Mouse (Mus musculus) embryonic facial prominence, embryonic 12.5 days (tissue): ENCODE measurements around the gene Aida. TPM values are rescaled to one million over a fixed set of nuclear protein-coding genes. Genes with fewer than 3 reads are reported as not detected.

Source experiments
- ATAC-seq: fragments of 200-750 bp; cut with Nextera tagmentation; 2 replicates; pipeline ENCODE4 v1.8.0; 2017; ENCODE audit not compliant: insufficient number of reproducible peaks, insufficient read depth, low FRiP score, low TSS enrichment
- H3K27ac ChIP-seq: fragments of 300-500 bp; sonication (generic); 2 replicates; pipeline ENCODE4 v1.5.1; 2016; ENCODE audit warnings: mild to moderate bottlenecking
- H3K27me3 ChIP-seq: fragments of 300-500 bp; sonication (generic); 2 replicates; pipeline ENCODE4 v1.6.1; 2016; ENCODE audit warnings: mild to moderate bottlenecking, moderate library complexity
- H3K36me3 ChIP-seq: fragments of 300-500 bp; sonication (generic); 2 replicates; pipeline ENCODE4 v1.6.1; 2016; ENCODE audit warnings: mild to moderate bottlenecking
- H3K4me1 ChIP-seq: fragments of 300-500 bp; sonication (generic); 2 replicates; pipeline ENCODE4 v1.6.1; 2016
- H3K4me2 ChIP-seq: fragments of 300-500 bp; sonication (generic); replicated peaks from 2 replicates; pipeline ENCODE4 v1.6.1; 2016; ENCODE audit warnings: mild to moderate bottlenecking, moderate library complexity
- H3K4me3 ChIP-seq: fragments of 300-500 bp; sonication (generic); 2 replicates; pipeline ENCODE4 v1.5.1; 2016; ENCODE audit warnings: mild to moderate bottlenecking
- H3K9ac ChIP-seq: fragments of 300-500 bp; sonication (generic); 2 replicates; pipeline ENCODE4 v1.6.1; 2016; ENCODE audit warnings: mild to moderate bottlenecking, moderate library complexity
- H3K9me3 ChIP-seq: fragments of 300-500 bp; sonication (generic); 2 replicates; pipeline ENCODE4 v1.6.1; 2016; ENCODE audit warnings: mild to moderate bottlenecking, moderate library complexity
- WGBS: fragments of 180-500 bp; shearing (Covaris S2); methylation state at CpG from one replicate; pipeline ENCODE4 v1.1.7; 2016; 5-methylcytosine and 5-hydroxymethylcytosine counted together
- polyA plus RNA-seq: library from polyadenylated mRNA; unstranded; fragments of >200 nt; fragmentation: Nextera tagmentation; extraction: Ambion mirVana; gene quantifications from 2 replicates; pipeline ENCODE4 v1.2.1, GENCODE M21; 2016

Gene Aida
- polyA plus RNA-seq = 71.1 and 71.6 TPM in 2 replicates

- Histone ChIP-seq H3K9ac (peak within 1 kb of the TSS; percentile 50), H3K4me3 (peak within 1 kb of the TSS; percentile 49), H3K27ac (peak within 1 kb of the TSS; percentile 47), H3K4me1 (no peaks in the 10 kb centered on the region), H3K9me3 (no peaks in the 10 kb centered on the region), H3K4me2 (peak within 1 kb of the TSS; percentile 51), H3K36me3 (no peaks in the 10 kb centered on the region), H3K27me3 (no peaks in the 10 kb centered on the region)
- no peak for ATAC-seq
- WGBS = under 1% methylated on average over 26 of the region's 26 CpGs
These were observed at the start of gene Aida for GRCm38 (mm10) chr1:183296465-183296864. Gene Aida (plus strand): TSS chr1:183296590.

- Histone ChIP-seq H3K27ac (no peak overlapping the region), H3K4me2 (no peak overlapping the region), H3K9me3 (0 out of 2 replicates have a peak, but pooled peaks cover 5% of the 10 kb centered on the region), H3K9ac (no peak overlapping the region), H3K4me3 (no peak overlapping the region), H3K4me1 (peaks cover 7% of the 10 kb centered on the region; the same call in 1 of the 2 replicates), H3K27me3 (no peaks in the 10 kb centered on the region), H3K36me3 (no peaks in the 10 kb centered on the region)
- no peak for ATAC-seq
- WGBS = 26% methylated on average over 1 of the region's 1 CpGs
These were observed 48.2 kb upstream of the Aida start for GRCm38 (mm10) chr1:183248144-183248543.

DNA sequence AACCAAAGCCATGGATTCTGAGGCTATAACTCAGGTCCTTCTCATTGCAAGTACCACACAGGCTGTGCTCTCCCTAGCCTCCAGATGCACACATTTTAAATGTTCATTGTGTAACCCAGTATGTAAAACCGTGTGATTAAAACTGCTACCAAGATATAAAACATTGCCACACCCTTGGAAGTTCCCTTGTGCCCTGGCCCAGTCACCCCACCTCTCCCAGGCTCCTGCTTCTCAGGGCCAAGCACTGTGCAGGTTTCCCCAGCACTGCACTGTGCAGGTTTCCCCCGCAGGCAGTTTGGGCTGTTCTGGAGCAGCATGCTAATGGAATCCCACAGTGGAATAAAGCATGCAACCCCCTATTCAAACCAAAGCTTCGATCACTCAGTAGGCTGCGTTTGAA is 45.8 kb upstream of the Aida start:
- Histone ChIP-seq H3K4me3 (no peak overlapping the region), H3K36me3 (no peaks in the 10 kb centered on the region), H3K9me3 (no peaks in the 10 kb centered on the region), H3K4me2 (no peak overlapping the region), H3K27ac (no peak overlapping the region), H3K9ac (no peak overlapping the region), H3K27me3 (no peaks in the 10 kb centered on the region), H3K4me1 (peaks cover 7% of the 10 kb centered on the region; the same call in 1 of the 2 replicates)
- 65% methylated on average over 4 of the region's 4 CpGs for WGBS
- no peak for ATAC-seq

GRCm38 (mm10) chr1:183251818-183252217 is 44.6 kb upstream of the Aida start:
- ATAC-seq = no peak
- H3K36me3 ChIP-seq = no peaks in the 10 kb centered on the region
- WGBS = 72% methylated on average over 2 of the region's 2 CpGs
- no peaks in the 10 kb centered on the region for H3K9me3 ChIP-seq
- no peak overlapping the region for H3K27ac ChIP-seq
- no peak overlapping the region for H3K4me3 ChIP-seq
- H3K9ac ChIP-seq = no peak overlapping the region
- H3K4me1 ChIP-seq = peaks cover 7% of the 10 kb centered on the region; the same call in 1 of the 2 replicates
- H3K4me2 ChIP-seq = no peak overlapping the region
- H3K27me3 ChIP-seq = no peaks in the 10 kb centered on the region

- no peaks in the 10 kb centered on the region for H3K9me3 ChIP-seq
- no peak overlapping the region for H3K4me2 ChIP-seq
- WGBS = 59% methylated on average over 10 of the region's 10 CpGs
- H3K9ac ChIP-seq = no peak overlapping the region
- no peak overlapping the region for H3K27ac ChIP-seq
- peaks cover 7% of the 10 kb centered on the region; the same call in 1 of the 2 replicates for H3K4me1 ChIP-seq
- ATAC-seq = no peak
- H3K4me3 ChIP-seq = no peak overlapping the region
- H3K27me3 ChIP-seq = no peaks in the 10 kb centered on the region
- H3K36me3 ChIP-seq = no peaks in the 10 kb centered on the region
These were observed 43.8 kb upstream of the Aida start for GRCm38 (mm10) chr1:183252574-183252973.

- Histone ChIP-seq H3K9ac (no peak overlapping the region), H3K27me3 (no peaks in the 10 kb centered on the region), H3K9me3 (no peaks in the 10 kb centered on the region), H3K27ac (no peak overlapping the region), H3K4me2 (no peak overlapping the region), H3K36me3 (no peaks in the 10 kb centered on the region), H3K4me3 (no peak overlapping the region), H3K4me1 (no peaks in the 10 kb centered on the region; the same call in 1 of the 2 replicates)
- no peak for ATAC-seq
- 83% methylated on average over 13 of the region's 13 CpGs for WGBS
These were observed 32.0 kb upstream of the Aida start for GRCm38 (mm10) chr1:183264145-183265008.

DNA sequence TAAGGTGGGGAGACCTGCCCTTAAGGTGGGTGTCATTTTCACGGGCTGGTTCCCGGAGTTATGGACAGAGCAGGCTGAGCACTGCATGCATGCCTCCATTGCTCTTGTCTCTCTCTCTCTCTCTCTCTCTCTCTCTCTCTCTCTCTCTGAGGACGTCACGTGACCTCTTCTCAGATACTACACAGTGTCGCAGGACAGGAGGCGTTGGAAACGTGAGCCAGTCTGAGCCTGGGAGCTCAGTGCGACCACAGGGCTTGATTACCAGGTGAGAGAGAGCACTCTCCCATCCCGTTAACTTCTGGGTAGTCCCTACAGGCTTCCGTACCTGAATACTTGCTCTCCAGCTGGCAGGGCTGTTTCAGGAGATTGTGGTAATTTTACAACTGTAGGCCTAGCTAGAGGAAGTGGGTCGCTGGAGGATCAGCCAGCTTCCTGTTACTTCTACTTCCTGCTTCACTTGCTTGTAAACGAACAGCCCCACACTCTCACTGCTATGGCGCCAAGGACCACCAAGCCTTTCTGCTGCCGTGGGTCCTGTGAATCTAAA is 30.4 kb upstream of the Aida start:
- no peaks in the 10 kb centered on the region for H3K9me3 ChIP-seq
- H3K4me2 ChIP-seq = no peak overlapping the region
- no peak overlapping the region; the same call in 1 of the 2 replicates for H3K9ac ChIP-seq
- no peak overlapping the region for H3K27ac ChIP-seq
- H3K4me3 ChIP-seq = no peak overlapping the region
- H3K36me3 ChIP-seq = no peaks in the 10 kb centered on the region
- ATAC-seq = no peak
- 67% methylated on average over 14 of the region's 14 CpGs for WGBS
- no peaks in the 10 kb centered on the region for H3K27me3 ChIP-seq
- H3K4me1 ChIP-seq = no peaks in the 10 kb centered on the region; the same call in 1 of the 2 replicates

DNA sequence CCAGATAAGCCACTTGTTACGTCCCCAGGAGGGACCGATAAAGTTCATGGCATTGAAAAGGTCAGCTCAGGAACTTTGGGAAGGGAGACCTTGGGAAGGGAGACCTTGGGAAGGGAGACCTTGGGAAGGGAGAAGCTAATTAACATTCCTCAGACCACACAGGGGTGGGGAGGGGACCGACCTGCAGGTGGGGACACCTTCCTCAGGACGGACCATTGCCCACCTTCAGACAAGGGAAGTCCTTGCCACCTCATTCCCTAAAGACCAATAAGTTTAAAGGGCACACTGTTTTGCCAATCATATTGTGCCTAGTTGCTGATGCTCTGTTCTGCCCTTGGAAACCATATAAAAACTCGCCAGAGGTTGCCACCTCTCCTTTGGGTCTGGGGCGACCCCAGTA is 28.7 kb upstream of the Aida start:
- 76% methylated on average over 6 of the region's 6 CpGs for WGBS
- Histone ChIP-seq H3K4me3 (no peak overlapping the region), H3K27ac (no peak overlapping the region), H3K4me2 (no peak overlapping the region), H3K9ac (no peak overlapping the region), H3K27me3 (no peaks in the 10 kb centered on the region), H3K4me1 (no peaks in the 10 kb centered on the region; the same call in 1 of the 2 replicates), H3K9me3 (no peaks in the 10 kb centered on the region), H3K36me3 (no peaks in the 10 kb centered on the region)
- ATAC-seq = no peak

GRCm38 (mm10) chr1:183272867-183273818 is 23.2 kb upstream of the Aida start:
- Histone ChIP-seq H3K27me3 (no peaks in the 10 kb centered on the region), H3K36me3 (peaks cover 4% of the 10 kb centered on the region; the same call in 1 of the 2 replicates), H3K4me3 (no peak overlapping the region), H3K4me1 (no peaks in the 10 kb centered on the region), H3K9me3 (no peaks in the 10 kb centered on the region), H3K4me2 (no peak overlapping the region), H3K9ac (no peak overlapping the region), H3K27ac (no peak overlapping the region)
- 60% methylated on average over 10 of the region's 10 CpGs for WGBS
- ATAC-seq = no peak

- H3K36me3 ChIP-seq = peaks cover 14% of the 10 kb centered on the region
- no peak overlapping the region for H3K4me2 ChIP-seq
- H3K9ac ChIP-seq = no peak overlapping the region
- 64% methylated on average over 3 of the region's 3 CpGs for WGBS
- no peaks in the 10 kb centered on the region for H3K4me1 ChIP-seq
- no peaks in the 10 kb centered on the region for H3K27me3 ChIP-seq
- H3K4me3 ChIP-seq = no peak overlapping the region
- H3K27ac ChIP-seq = no peak overlapping the region
- ATAC-seq = no peak
- H3K9me3 ChIP-seq = no peaks in the 10 kb centered on the region
These were observed 22.0 kb upstream of the Aida start for GRCm38 (mm10) chr1:183274385-183274784.

- Histone ChIP-seq H3K4me3 (no peak overlapping the region), H3K9ac (no peak overlapping the region), H3K4me1 (no peaks in the 10 kb centered on the region), H3K27me3 (no peaks in the 10 kb centered on the region), H3K9me3 (no peaks in the 10 kb centered on the region), H3K4me2 (no peak overlapping the region), H3K27ac (no peak overlapping the region), H3K36me3 (peaks cover 26% of the 10 kb centered on the region)
- ATAC-seq = no peak
- WGBS = 84% methylated on average over 5 of the region's 5 CpGs
These were observed 20.6 kb upstream of the Aida start for GRCm38 (mm10) chr1:183275763-183276162.
